Mouse (Mus musculus): ENCODE measurements around the gene Lancl2. TPM values are rescaled to one million over a fixed set of nuclear protein-coding genes. Genes with fewer than 3 reads are reported as not detected.

The Lancl2 gene
- polyA plus RNA-seq, 1 experiment: 15.8 TPM

GRCm38 (mm10) chr6:57766287-57766686 is 63.9 kb downstream of the Lancl2 start:
- H3K4me3 ChIP-seq (ENCODE audit: insufficient read depth, low read length): no peak overlapping the region
- no peak for TF ChIP-seq POLR2A (IDR thresholded peaks at IDR 0.05; ENCODE audit: borderline replicate concordance, low read depth, low read length)
- TF ChIP-seq CTCF (IDR thresholded peaks at IDR 0.05; ENCODE audit: low read depth, low read length): no peak
- H3K27ac ChIP-seq (ENCODE audit: insufficient read depth, low read depth, low read length): no peak overlapping the region
- peaks cover 43% of the 10 kb centered on the region for H3K4me1 ChIP-seq (ENCODE audit: control insufficient read depth, insufficient read depth, low read length)

DNA sequence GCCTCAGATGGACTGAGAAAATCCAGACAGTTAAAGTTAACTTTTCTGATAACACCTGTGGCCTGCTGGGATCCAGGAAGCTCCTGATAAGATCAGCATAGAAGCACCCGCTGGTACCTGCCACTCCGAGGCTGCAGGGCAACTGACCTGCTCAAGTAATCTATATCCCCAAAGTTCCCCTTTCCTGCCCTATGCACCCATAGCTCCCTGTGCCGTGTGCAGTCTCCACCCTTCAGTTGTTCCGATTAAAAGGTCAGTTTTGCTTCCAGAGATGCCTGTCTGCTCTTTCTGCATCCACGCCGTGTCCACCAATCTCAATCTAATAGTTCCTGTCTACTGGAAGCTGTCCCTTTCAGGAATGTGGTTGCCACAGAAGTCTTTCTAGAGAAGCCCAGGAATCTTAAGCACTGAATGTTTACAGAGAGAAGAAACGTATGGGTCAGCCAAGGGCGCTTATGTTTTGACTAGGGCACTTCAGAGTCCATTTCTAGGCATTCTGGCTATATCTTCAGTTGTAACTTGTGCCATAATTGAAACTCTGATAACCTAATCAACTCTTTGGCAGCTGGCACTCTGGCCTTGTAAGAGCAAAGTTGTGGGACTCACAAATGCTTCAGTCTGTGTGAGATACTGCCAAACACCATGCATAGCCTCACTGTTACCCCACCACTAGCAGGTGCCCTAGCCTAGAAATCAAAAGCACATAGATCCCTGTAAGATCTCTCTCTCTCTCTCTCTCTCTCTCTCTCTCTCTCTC is 65.0 kb downstream of the Lancl2 start:
- Histone ChIP-seq H3K4me3 (ENCODE audit: insufficient read depth, low read length) (no peak overlapping the region), H3K4me1 (ENCODE audit: control insufficient read depth, insufficient read depth, low read length) (peaks cover 43% of the 10 kb centered on the region), H3K27ac (ENCODE audit: insufficient read depth, low read depth, low read length) (no peak overlapping the region)
- TF ChIP-seq CTCF (IDR thresholded peaks at IDR 0.05; ENCODE audit: low read depth, low read length): no peak
- TF ChIP-seq POLR2A (IDR thresholded peaks at IDR 0.05; ENCODE audit: borderline replicate concordance, low read depth, low read length): no peak

GRCm38 (mm10) chr6:57768948-57769525 is 66.7 kb downstream of the Lancl2 start:
- Histone ChIP-seq H3K4me1 (ENCODE audit: control insufficient read depth, insufficient read depth, low read length) (peaks cover 52% of the 10 kb centered on the region), H3K27ac (ENCODE audit: insufficient read depth, low read depth, low read length) (peak overlapping the region; percentile 17; the same call in 1 of the 2 replicates), H3K4me3 (ENCODE audit: insufficient read depth, low read length) (no peak overlapping the region)
- TF ChIP-seq POLR2A (IDR thresholded peaks at IDR 0.05; ENCODE audit: borderline replicate concordance, low read depth, low read length) (no peak), CTCF (IDR thresholded peaks at IDR 0.05; ENCODE audit: low read depth, low read length) (no peak)

DNA sequence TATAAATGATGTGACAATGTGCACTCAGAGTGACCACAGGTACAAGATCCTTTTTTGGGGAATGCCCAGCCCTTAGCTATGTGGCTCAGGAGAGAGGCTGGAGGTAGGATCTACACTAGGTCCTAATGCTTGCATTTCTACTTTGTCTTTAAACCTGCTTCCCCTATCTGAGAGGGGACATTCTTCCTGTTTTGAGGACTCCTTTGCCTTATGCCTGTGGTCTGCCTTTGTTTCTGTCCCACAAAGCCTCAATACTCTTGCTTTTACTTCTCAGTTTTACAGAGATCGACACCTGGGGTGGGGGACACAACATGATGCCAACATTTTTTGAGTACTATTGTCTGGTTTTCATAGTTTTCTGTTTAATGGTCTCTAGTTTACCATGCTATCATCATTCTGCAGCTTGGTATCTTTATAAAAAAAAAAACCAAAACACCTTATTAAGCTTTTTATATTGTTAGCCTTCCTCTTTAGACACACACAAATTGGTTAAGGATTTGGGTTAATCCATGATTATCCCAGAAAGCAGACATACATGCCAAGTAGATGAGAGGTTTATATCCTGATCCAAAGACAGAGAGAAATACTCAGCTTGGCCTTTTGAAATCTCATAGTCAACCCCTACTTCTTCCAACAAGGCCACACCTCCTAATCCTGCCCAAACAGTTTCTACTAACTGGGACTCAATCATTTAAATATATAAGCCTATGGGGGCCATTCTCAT is 68.3 kb downstream of the Lancl2 start:
- no peak for TF ChIP-seq POLR2A (IDR thresholded peaks at IDR 0.05; ENCODE audit: borderline replicate concordance, low read depth, low read length)
- TF ChIP-seq CTCF (IDR thresholded peaks at IDR 0.05; ENCODE audit: low read depth, low read length): no peak
- Histone ChIP-seq H3K4me1 (ENCODE audit: control insufficient read depth, insufficient read depth, low read length) (peaks cover 42% of the 10 kb centered on the region), H3K27ac (ENCODE audit: insufficient read depth, low read depth, low read length) (0 out of 2 replicates have a peak overlapping the region, but pooled peaks have one; percentile 6), H3K4me3 (ENCODE audit: insufficient read depth, low read length) (no peak overlapping the region)

GRCm38 (mm10) chr6:57773792-57774191 is 71.5 kb downstream of the Lancl2 start:
- peak overlapping the region; percentile 52 for H3K27ac ChIP-seq (ENCODE audit: insufficient read depth, low read depth, low read length)
- TF ChIP-seq POLR2A (IDR thresholded peaks at IDR 0.05; ENCODE audit: borderline replicate concordance, low read depth, low read length): no peak
- no peak for TF ChIP-seq CTCF (IDR thresholded peaks at IDR 0.05; ENCODE audit: low read depth, low read length)
- no peak overlapping the region for H3K4me3 ChIP-seq (ENCODE audit: insufficient read depth, low read length)
- H3K4me1 ChIP-seq (ENCODE audit: control insufficient read depth, insufficient read depth, low read length): peaks cover 24% of the 10 kb centered on the region

GRCm38 (mm10) chr6:57780359-57780758 is 78.0 kb downstream of the Lancl2 start:
- TF ChIP-seq CTCF (IDR thresholded peaks at IDR 0.05; ENCODE audit: low read depth, low read length) (no peak), POLR2A (IDR thresholded peaks at IDR 0.05; ENCODE audit: borderline replicate concordance, low read depth, low read length) (no peak)
- no peaks in the 10 kb centered on the region for H3K4me1 ChIP-seq (ENCODE audit: control insufficient read depth, insufficient read depth, low read length)
- H3K27ac ChIP-seq (ENCODE audit: insufficient read depth, low read depth, low read length): no peak overlapping the region
- no peak overlapping the region for H3K4me3 ChIP-seq (ENCODE audit: insufficient read depth, low read length)

DNA sequence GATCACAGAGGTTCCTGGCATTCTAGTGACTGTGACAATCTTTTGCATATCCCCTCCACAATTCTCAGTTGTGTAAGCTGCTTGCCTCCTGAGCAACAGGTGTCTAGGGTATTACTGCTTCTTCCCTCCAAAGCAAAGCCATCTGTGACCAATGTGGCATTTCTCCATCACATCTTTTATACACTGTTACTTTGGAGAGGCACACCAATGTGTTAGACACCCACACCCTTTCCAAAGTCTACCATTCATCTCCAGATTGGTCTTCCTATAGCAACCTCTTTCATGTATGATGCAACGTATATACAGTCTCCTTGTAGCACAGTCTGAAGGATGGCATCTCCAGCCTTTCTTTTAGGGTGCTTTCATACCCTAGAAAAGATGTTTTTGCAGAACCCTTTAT is 80.3 kb downstream of the Lancl2 start:
- Histone ChIP-seq H3K27ac (ENCODE audit: insufficient read depth, low read depth, low read length) (no peak overlapping the region), H3K4me1 (ENCODE audit: control insufficient read depth, insufficient read depth, low read length) (no peaks in the 10 kb centered on the region), H3K4me3 (ENCODE audit: insufficient read depth, low read length) (no peak overlapping the region)
- TF ChIP-seq CTCF (IDR thresholded peaks at IDR 0.05; ENCODE audit: low read depth, low read length) (no peak), POLR2A (IDR thresholded peaks at IDR 0.05; ENCODE audit: borderline replicate concordance, low read depth, low read length) (no peak)

- TF ChIP-seq CTCF (IDR thresholded peaks at IDR 0.05; ENCODE audit: low read depth, low read length) (no peak), POLR2A (IDR thresholded peaks at IDR 0.05; ENCODE audit: borderline replicate concordance, low read depth, low read length) (no peak)
- Histone ChIP-seq H3K4me3 (ENCODE audit: insufficient read depth, low read length) (no peak overlapping the region), H3K4me1 (ENCODE audit: control insufficient read depth, insufficient read depth, low read length) (no peaks in the 10 kb centered on the region), H3K27ac (ENCODE audit: insufficient read depth, low read depth, low read length) (no peak overlapping the region)
Observed at GRCm38 (mm10) chr6:57784251-57784650, 81.9 kb downstream of the Lancl2 start.

GRCm38 (mm10) chr6:57787376-57787775 is 85.0 kb downstream of the Lancl2 start:
- Histone ChIP-seq H3K27ac (ENCODE audit: insufficient read depth, low read depth, low read length) (no peak overlapping the region), H3K4me3 (ENCODE audit: insufficient read depth, low read length) (no peak overlapping the region), H3K4me1 (ENCODE audit: control insufficient read depth, insufficient read depth, low read length) (peaks cover 2% of the 10 kb centered on the region; the same call in 1 of the 2 replicates)
- no peak for TF ChIP-seq POLR2A (IDR thresholded peaks at IDR 0.05; ENCODE audit: borderline replicate concordance, low read depth, low read length)
- no peak for TF ChIP-seq CTCF (IDR thresholded peaks at IDR 0.05; ENCODE audit: low read depth, low read length)

Other genes starting within 250 kb of the Lancl2 start
- gene Ppm1k, start 167.1 kb upstream of the Lancl2 start, polyA plus RNA-seq (2012; ENCODE audit: insufficient read depth, insufficient read length, missing spikeins): 10.2 and 16.2 TPM in 2 replicates
- gene Herc6, start 121.5 kb upstream of the Lancl2 start, polyA plus RNA-seq (2012; ENCODE audit: insufficient read depth, insufficient read length, missing spikeins): 37.9 and 53.1 TPM in 2 replicates
- 3.6 and 3.9 TPM in 2 replicates for gene Pyurf, start 10.5 kb upstream of the Lancl2 start, polyA plus RNA-seq (2012; ENCODE audit: insufficient read depth, insufficient read length, missing spikeins)
- 16.5 and 17.0 TPM in 2 replicates for gene Vopp1, start 122.6 kb downstream of the Lancl2 start, polyA plus RNA-seq (2012; ENCODE audit: insufficient read depth, insufficient read length, missing spikeins)
- gene Vmn1r21, start 147.8 kb downstream of the Lancl2 start, polyA plus RNA-seq (2012; ENCODE audit: insufficient read depth, insufficient read length, missing spikeins): not detected in 2 replicates
- not detected in 2 replicates for gene Vmn1r22, start 205.5 kb downstream of the Lancl2 start, polyA plus RNA-seq (2012; ENCODE audit: insufficient read depth, insufficient read length, missing spikeins)
- not detected in 2 replicates for gene Vmn1r23, start 224.3 kb downstream of the Lancl2 start, polyA plus RNA-seq (2012; ENCODE audit: insufficient read depth, insufficient read length, missing spikeins)